Mouse (Mus musculus) lung, postnatal 0 days (tissue): Measurements from ENCODE around the gene Wasl. TPM values are rescaled to one million over a fixed set of nuclear protein-coding genes. Genes with fewer than 3 reads are reported as not detected.

Source experiments
- ATAC-seq: fragments of 200-750 bp; cut with Nextera tagmentation; 2 replicates; pipeline ENCODE4 v1.8.0; 2017; ENCODE audit warnings: moderate library complexity
- DNase-seq: peaks from one replicate; pipeline ENCODE4 v3.0.0-alpha.2; 2016; ENCODE audit warnings: low spot score
- H3K27ac ChIP-seq: fragments of 300-500 bp; sonication (generic); 2 replicates; pipeline ENCODE4 v1.5.1; 2014; ENCODE audit warnings: antibody characterized with exemption, mild to moderate bottlenecking, low read length, mixed read lengths
- H3K27me3 ChIP-seq: fragments of 300-500 bp; sonication (generic); replicated peaks from 2 replicates; pipeline ENCODE4 v1.6.1; 2014; ENCODE audit warnings: low read length, mixed read lengths; ENCODE audit not compliant: insufficient read depth
- H3K36me3 ChIP-seq: fragments of 300-500 bp; sonication (generic); 2 replicates; pipeline ENCODE4 v1.6.1; 2014; ENCODE audit warnings: low read length, mixed read lengths; ENCODE audit not compliant: insufficient read depth
- H3K4me1 ChIP-seq: fragments of 300-500 bp; sonication (generic); 2 replicates; pipeline ENCODE4 v1.6.1; 2014; ENCODE audit warnings: antibody characterized with exemption, low read depth, low read length, mixed read lengths; ENCODE audit not compliant: insufficient read depth
- H3K4me2 ChIP-seq: fragments of 300-500 bp; sonication (generic); replicated peaks from 2 replicates; pipeline ENCODE4 v1.6.1; 2014; ENCODE audit warnings: low read depth, mild to moderate bottlenecking, low read length, moderate library complexity, mixed read lengths
- H3K4me3 ChIP-seq: fragments of 300-500 bp; sonication (generic); 2 replicates; pipeline ENCODE4 v1.5.1; 2014; ENCODE audit warnings: low read depth, low read length
- H3K9ac ChIP-seq: fragments of 300-500 bp; sonication (generic); replicated peaks from 2 replicates; pipeline ENCODE4 v1.6.1; 2014; ENCODE audit warnings: low read depth, mild to moderate bottlenecking
- H3K9me3 ChIP-seq: fragments of 300-500 bp; sonication (generic); 2 replicates; pipeline ENCODE4 v1.6.1; 2016; ENCODE audit warnings: low read length, mixed read lengths
- CTCF ChIP-seq: IDR thresholded peaks from 2 replicates; pipeline ENCODE4 v1.5.1; 2016; ENCODE audit warnings: antibody characterized with exemption, mild to moderate bottlenecking
- EP300 ChIP-seq: IDR thresholded peaks from 2 replicates; pipeline ENCODE4 v1.6.1; 2016; ENCODE audit warnings: antibody characterized with exemption, mild to moderate bottlenecking, control low read depth
- WGBS: fragments of 180-500 bp; shearing (Covaris S2); extraction: QIAGEN DNeasy Blood & Tissue Kit; methylation state at CpG from one replicate; pipeline ENCODE4 v1.1.7; 2014; 5-methylcytosine and 5-hydroxymethylcytosine counted together
- polyA plus RNA-seq: library from polyadenylated mRNA; unstranded; fragments of >200 nt; fragmentation: Nextera tagmentation; extraction: Ambion mirVana; gene quantifications from 2 replicates; pipeline ENCODE4 v1.2.1, GENCODE M21; 2015

The Wasl gene
- polyA plus RNA-seq, 1 experiment from 2014 or later = 88.3 TPM

- no peak overlapping the region; the same call in 1 of the 2 replicates for H3K4me2 ChIP-seq
- no peak overlapping the region; the same call in 1 of the 2 replicates for H3K4me3 ChIP-seq
- no peak overlapping the region for H3K9ac ChIP-seq
- DNase-seq = peak; percentile 42
- no peaks in the 10 kb centered on the region for H3K27me3 ChIP-seq
- 11% methylated on average over 4 of the region's 4 CpGs for WGBS
- H3K4me1 ChIP-seq = peaks cover 14% of the 10 kb centered on the region; the same call in 1 of the 2 replicates
- H3K36me3 ChIP-seq = no peaks in the 10 kb centered on the region
- ATAC-seq = no peak
- TF ChIP-seq EP300 (0 out of 2 replicates have a peak, but pooled peaks have one; percentile 19), CTCF (no peak)
- no peak overlapping the region for H3K27ac ChIP-seq
- H3K9me3 ChIP-seq = no peaks in the 10 kb centered on the region
Observed at GRCm38 (mm10) chr6:24662483-24662882, 2.3 kb downstream of the Wasl start.

- Histone ChIP-seq H3K9me3 (no peaks in the 10 kb centered on the region), H3K4me1 (peaks cover 14% of the 10 kb centered on the region; the same call in 1 of the 2 replicates), H3K4me2 (no peak overlapping the region), H3K27me3 (no peaks in the 10 kb centered on the region), H3K27ac (no peak overlapping the region), H3K4me3 (no peak overlapping the region), H3K9ac (no peak overlapping the region), H3K36me3 (no peaks in the 10 kb centered on the region)
- no peak for ATAC-seq
- WGBS = 60% methylated on average over 4 of the region's 4 CpGs
- TF ChIP-seq CTCF (no peak), EP300 (no peak)
- no peak for DNase-seq
Observed at GRCm38 (mm10) chr6:24661879-24662278, 2.9 kb downstream of the Wasl start.

GRCm38 (mm10) chr6:24657647-24658387, 7.0 kb downstream of the Wasl start:
- no peak overlapping the region for H3K4me2 ChIP-seq
- 45% methylated on average over 10 of the region's 10 CpGs for WGBS
- DNase-seq (no peak), ATAC-seq (0 out of 2 replicates have a peak, but pooled peaks have one; percentile 41)
- no peaks in the 10 kb centered on the region for H3K27me3 ChIP-seq
- H3K9ac ChIP-seq = no peak overlapping the region
- H3K9me3 ChIP-seq = no peaks in the 10 kb centered on the region
- peaks cover 6% of the 10 kb centered on the region; the same call in 1 of the 2 replicates for H3K4me1 ChIP-seq
- H3K36me3 ChIP-seq = no peaks in the 10 kb centered on the region
- no peak overlapping the region for H3K4me3 ChIP-seq
- no peak overlapping the region for H3K27ac ChIP-seq
- TF ChIP-seq EP300 (no peak), CTCF (no peak)

- Histone ChIP-seq H3K4me3 (no peak overlapping the region), H3K9me3 (no peaks in the 10 kb centered on the region), H3K4me1 (0 out of 2 replicates have a peak, but pooled peaks cover 3% of the 10 kb centered on the region), H3K36me3 (no peaks in the 10 kb centered on the region), H3K4me2 (no peak overlapping the region), H3K27me3 (no peaks in the 10 kb centered on the region), H3K9ac (no peak overlapping the region), H3K27ac (no peak overlapping the region)
- 85% methylated on average over 1 of the region's 1 CpGs for WGBS
- no peak for ATAC-seq
- DNase-seq = no peak
- no peak for TF ChIP-seq EP300
Observed at GRCm38 (mm10) chr6:24656094-24656493, 8.7 kb downstream of the Wasl start.

GRCm38 (mm10) chr6:24651538-24651937, 13.3 kb downstream of the Wasl start:
- H3K4me2 ChIP-seq = no peak overlapping the region
- H3K27me3 ChIP-seq = no peaks in the 10 kb centered on the region
- no peak overlapping the region for H3K4me3 ChIP-seq
- no peak for DNase-seq
- WGBS = 67% methylated on average over 7 of the region's 7 CpGs
- H3K4me1 ChIP-seq = peaks cover 2% of the 10 kb centered on the region; the same call in 1 of the 2 replicates
- TF ChIP-seq EP300 (no peak), CTCF (no peak)
- H3K9me3 ChIP-seq = no peaks in the 10 kb centered on the region
- H3K9ac ChIP-seq = no peak overlapping the region
- no peak for ATAC-seq
- H3K36me3 ChIP-seq = no peaks in the 10 kb centered on the region
- no peak overlapping the region for H3K27ac ChIP-seq

- peak; percentile 33 for DNase-seq
- Histone ChIP-seq H3K4me2 (no peak overlapping the region), H3K9ac (no peak overlapping the region), H3K4me3 (no peak overlapping the region), H3K27me3 (no peaks in the 10 kb centered on the region), H3K27ac (no peak overlapping the region), H3K36me3 (no peaks in the 10 kb centered on the region), H3K4me1 (peaks cover 2% of the 10 kb centered on the region; the same call in 1 of the 2 replicates), H3K9me3 (no peaks in the 10 kb centered on the region)
- no peak for TF ChIP-seq CTCF
- TF ChIP-seq EP300 = no peak
- ATAC-seq = no peak
- WGBS = 48% methylated on average over 3 of the region's 3 CpGs
Observed at GRCm38 (mm10) chr6:24650719-24651118, 14.1 kb downstream of the Wasl start.
